Mouse (Mus musculus): ENCODE data around the gene Prorsd1. TPM values are rescaled to one million over a fixed set of nuclear protein-coding genes. Genes with fewer than 3 reads are reported as not detected.

Prorsd1 gene
- total RNA-seq, 2 experiments from 2014 or later = 45.7 to 61.1 TPM

DNA sequence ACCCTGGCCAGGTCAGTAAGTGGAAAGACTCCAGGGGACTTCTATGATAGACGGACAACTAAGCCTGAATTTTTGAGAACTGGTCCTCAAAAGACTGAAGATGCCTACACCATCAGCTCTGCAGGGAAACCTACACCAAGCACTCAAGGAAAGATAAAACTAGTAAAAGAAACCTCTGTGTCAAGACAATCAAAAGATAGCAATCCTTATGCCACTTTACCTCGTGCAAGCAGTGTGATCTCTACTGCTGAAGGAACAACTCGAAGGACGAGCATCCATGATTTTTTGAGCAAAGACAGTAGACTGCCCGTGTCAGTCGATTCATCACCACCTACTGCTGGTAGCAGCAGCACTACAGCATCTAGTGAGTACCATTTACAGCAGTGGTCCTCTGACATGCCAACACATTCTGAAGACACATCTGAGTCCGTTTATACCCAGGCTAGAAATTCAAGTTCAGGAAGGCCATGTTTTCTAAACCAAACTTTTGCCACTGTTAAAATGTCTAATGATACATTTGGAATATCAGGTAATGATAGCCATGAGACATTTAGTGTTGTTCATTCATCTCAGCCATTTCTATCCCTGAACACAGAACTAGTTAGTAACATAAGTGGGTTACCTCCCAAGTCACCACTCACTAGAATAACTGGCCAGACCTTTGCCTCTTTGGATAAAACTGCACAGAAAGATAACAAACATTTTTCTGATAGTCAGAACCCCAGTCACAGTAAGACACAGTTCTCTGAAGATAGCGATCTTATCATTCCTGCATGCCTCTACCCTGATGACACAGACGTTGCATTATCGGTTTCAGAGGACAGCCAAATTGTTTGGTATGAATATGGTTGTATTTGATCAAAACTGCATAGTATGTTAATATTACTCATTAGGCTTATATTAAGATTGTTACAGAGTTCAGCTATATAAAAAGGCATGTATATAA is 10.6 kb downstream of the Prorsd1 start:
- ATAC-seq (replicated peaks; ENCODE audit: poor library complexity) = peak; percentile 73

DNA sequence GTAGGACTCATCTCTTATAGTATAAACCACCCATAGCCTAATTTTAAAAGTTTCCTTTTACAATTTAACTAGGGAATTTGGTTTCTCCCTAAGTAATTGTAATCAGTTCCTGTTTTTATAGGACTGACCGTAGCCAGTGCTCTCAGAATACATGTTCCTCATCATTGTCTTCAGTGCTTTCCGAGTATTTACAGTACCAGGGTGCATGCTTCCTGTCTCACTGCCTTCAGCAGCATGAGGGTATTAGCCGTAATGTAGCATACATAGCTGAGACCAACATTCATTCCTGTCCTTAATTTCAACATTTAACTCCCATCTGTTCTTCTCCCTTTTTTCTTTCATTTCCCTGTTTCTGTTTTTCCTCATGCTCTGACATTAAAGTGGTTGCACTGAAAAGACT is 17.9 kb downstream of the Prorsd1 start:
- ATAC-seq (replicated peaks; ENCODE audit: poor library complexity) = peak; percentile 94

DNA sequence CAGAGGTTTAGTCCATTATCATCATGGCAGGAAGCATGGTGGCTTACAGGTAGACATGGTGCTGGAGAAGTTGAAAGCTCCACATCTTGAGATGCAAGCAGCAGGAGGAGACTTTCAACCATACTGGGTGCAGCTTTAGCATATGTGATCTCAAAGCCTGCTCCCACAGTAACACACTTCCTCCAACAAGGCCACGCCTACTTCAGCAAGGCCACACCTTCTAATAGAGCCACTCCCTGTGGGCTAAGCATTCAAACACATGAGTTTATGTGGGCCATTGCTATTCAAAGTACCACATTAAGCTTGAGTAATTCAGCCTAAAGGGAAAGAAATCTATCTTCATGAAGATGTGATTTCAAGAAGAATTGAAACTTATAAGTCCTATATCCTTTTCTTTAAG is 21.7 kb downstream of the Prorsd1 start:
- no peak for ATAC-seq (replicated peaks; ENCODE audit: poor library complexity)

DNA sequence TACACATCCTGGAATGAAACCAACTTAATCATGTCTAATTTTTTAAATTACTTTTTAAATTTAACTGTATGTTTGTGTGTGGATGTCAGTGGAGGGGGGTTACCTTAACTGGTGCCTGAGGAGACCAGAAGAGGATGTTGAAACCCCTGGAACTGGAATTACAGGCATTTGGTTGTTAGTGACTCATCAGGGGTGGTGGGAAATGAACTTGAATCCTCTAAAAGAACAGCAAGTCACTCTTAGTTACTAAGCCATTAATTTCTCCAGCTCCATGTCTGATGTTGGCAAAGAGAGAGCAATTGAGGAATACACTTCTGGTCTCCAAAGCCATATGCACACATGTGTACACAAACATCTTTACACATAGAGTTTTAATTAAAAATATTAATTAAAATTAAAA is 40.2 kb downstream of the Prorsd1 start:
- no peak for ATAC-seq (replicated peaks; ENCODE audit: poor library complexity)

Other genes with a start within 250 kb of the Prorsd1 start
- gene Ccdc88a, start 141.4 kb downstream of the Prorsd1 start, total RNA-seq (2015) = 30.5 and 32.5 TPM in 2 replicates
- gene Ccdc88a, start 141.4 kb downstream of the Prorsd1 start, total RNA-seq (2017) = 30.9 and 40.6 TPM in 2 replicates
- gene Mtif2, start 11.4 kb upstream of the Prorsd1 start, total RNA-seq (2015) = 20.1 and 30.0 TPM in 2 replicates
- gene Mtif2, start 11.4 kb upstream of the Prorsd1 start, total RNA-seq (2017) = 64.9 and 80.4 TPM in 2 replicates
- gene Clhc1, start 32.9 kb upstream of the Prorsd1 start, total RNA-seq (2015) = 0.10 and 0.73 TPM in 2 replicates
- gene Clhc1, start 32.9 kb upstream of the Prorsd1 start, total RNA-seq (2017) = 0.12 and 0.47 TPM in 2 replicates
- 2,267 and 2,302 TPM in 2 replicates for gene Rps27a, start 33.1 kb upstream of the Prorsd1 start, total RNA-seq (2015)
- 1,089 and 1,288 TPM in 2 replicates for gene Rps27a, start 33.1 kb upstream of the Prorsd1 start, total RNA-seq (2017)
- 61.2 and 72.2 TPM in 2 replicates for gene Rtn4, start 177.9 kb upstream of the Prorsd1 start, total RNA-seq (2015)
- 64.1 and 72.3 TPM in 2 replicates for gene Rtn4, start 177.9 kb upstream of the Prorsd1 start, total RNA-seq (2017)

Measured in megakaryocyte progenitor cell, adult 5-6 weeks (primary cell).